Mouse (Mus musculus) gastrocnemius, postnatal 36 days (tissue): Measurements from ENCODE around the gene Taar7e. TPM values are rescaled to one million over a fixed set of nuclear protein-coding genes. Genes with fewer than 3 reads are reported as not detected.
"Not testable (repeated sequence)": the region's sequence is repeated elsewhere in the genome, so short reads cannot be mapped to it uniquely, and the experiment has no call there.

Source experiments
- DNase-seq, 2 experiments: peaks; one replicate each; pipeline ENCODE4 v3.0.0; 2022
- intact Hi-C: fragments of 180-260 bp; cut with DNase I; formaldehyde crosslinking; loops from one replicate; pipeline ENCODE4 v1.15.1; 2025
- long read RNA-seq, 2 experiments: library from polyadenylated mRNA; stranded (forward); transcript quantifications; one replicate each; pipeline ENCODE4 v2.0.0; 2021
- total RNA-seq, 2 experiments: library from RNA; stranded (reverse); gene quantifications; 2 replicates each; pipeline ENCODE4 v1.2.3; 2021

The Taar7e gene
- not detected for total RNA-seq
- long read RNA-seq, experiment 1, result 0 reads
- long read RNA-seq, experiment 2, result 0 reads

DNA sequence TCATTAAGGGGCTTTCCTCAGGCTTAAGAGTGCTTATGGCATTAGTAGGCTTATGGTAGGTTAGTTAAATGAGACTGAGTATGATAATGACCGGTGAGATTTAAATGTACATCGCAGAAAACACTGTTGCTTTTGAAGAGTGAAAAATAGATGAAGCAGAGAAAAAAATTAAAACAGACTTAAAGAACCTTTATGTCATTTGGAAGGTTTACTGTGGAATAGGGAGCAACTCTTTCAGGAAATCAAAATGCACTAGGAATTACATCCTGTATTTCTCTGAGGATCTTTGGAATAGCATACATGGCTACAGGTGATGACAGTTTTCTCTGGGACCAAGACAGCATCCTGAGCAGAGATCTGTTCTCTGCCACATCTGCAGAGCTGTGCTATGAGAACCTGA is at the start of gene Taar7e:
Taar7e (plus strand) TSS at position 301 of the 400 bp plus-strand sequence.
- DNase-seq, result no peak
- intact Hi-C loops, result no loop called here

GRCm38 (mm10) chr10:23993381-23993780 is 44.0 kb upstream of the Taar7e start, which contains the start of gene Taar7a:
Taar7a (minus strand) TSS chr10:23993481.
- no peak for DNase-seq
- intact Hi-C loops, result no loop called here

DNA sequence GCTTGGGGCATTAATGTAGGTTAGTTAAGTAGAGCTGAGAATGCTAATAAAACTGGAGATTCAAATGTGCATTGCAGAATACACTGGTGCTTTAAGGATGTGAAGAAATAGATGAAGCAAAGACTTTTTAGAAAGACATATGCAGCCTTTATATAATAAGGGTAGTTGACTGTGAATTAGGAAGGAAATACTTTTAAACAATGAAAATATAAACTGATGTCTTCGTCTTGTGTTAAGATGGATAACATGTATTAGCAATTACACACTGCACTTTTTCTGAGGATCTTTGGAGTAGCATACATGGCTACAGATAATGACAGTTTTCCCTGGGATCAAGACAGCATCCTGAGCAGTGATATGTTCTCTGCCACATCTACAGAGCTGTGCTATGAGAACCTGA is 37.8 kb upstream of the Taar7e start, which contains the start of gene Taar7b:
Taar7b (plus strand) TSS at position 301 of the 400 bp plus-strand sequence.
- intact Hi-C loops, result no loop called here
- no peak for DNase-seq

DNA sequence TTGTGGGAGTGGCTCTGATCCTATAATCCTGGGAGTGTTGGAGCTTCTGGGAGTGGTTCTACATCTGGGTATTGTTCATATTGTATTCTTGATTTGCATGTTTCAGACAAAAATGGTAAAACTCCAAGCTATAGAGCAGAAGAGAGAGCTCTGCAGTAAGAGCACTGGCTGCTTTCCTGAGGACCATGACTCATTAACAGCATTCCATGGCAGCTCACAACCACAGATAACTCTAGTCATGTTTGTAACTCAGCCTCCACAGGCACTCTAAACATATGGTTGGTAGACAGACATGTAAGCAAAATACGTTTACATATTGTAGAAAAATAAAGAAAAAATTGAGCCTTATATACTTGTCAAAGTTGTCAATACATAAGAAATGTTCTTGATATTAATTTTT is 31.0 kb upstream of the Taar7e start:
- intact Hi-C loops, result no loop called here
- DNase-seq, result no peak

DNA sequence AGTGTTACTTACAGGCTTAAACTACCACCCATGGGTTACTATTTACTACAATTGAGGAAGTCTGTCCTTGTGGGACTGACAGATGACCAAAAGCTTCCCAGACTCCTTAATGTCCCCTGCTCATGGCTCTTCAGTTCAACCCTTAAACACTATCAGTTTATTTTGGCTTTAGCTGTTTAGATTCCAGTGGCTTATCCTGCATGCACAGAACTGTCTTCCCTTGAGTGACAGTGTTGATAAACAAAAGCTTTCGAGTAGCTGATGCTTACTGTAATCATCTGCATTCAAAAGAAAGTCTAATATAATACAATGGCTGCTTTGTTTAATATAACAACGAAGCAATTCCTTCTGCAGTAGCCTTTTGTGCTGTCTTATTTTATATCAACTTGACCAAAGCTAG is 30.4 kb upstream of the Taar7e start:
- no peak for DNase-seq
- intact Hi-C loops, result no loop called here

DNA sequence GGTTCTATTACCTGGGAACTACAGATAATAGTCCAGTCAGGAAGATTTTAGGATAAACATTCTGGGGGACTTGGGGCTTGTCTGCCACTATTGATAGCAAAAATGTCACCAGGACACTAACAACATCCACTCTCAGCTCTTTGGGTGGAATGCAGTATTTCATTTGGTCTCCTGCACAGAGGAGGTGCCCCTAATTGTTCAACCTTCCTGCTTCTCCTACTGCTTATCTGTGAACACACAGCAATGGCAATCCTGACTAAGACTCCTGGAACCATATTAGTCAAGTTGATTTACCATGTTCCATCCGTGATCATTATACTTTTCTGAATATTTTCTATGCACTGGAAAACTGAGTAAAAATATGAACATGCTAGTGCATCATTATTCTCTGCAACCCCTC is 29.3 kb upstream of the Taar7e start:
- DNase-seq, result no peak
- intact Hi-C loops, result no loop called here

- intact Hi-C loops, result no loop called here
- no peak for DNase-seq
Measured at GRCm38 (mm10) chr10:24026922-24027321, 10.5 kb upstream of the Taar7e start, which contains the start of gene Taar7d. Taar7d (plus strand) TSS chr10:24027222.

- intact Hi-C loops, result no loop called here
- DNase-seq, result no peak
Measured at GRCm38 (mm10) chr10:24031347-24031746, 6.1 kb upstream of the Taar7e start.

DNA sequence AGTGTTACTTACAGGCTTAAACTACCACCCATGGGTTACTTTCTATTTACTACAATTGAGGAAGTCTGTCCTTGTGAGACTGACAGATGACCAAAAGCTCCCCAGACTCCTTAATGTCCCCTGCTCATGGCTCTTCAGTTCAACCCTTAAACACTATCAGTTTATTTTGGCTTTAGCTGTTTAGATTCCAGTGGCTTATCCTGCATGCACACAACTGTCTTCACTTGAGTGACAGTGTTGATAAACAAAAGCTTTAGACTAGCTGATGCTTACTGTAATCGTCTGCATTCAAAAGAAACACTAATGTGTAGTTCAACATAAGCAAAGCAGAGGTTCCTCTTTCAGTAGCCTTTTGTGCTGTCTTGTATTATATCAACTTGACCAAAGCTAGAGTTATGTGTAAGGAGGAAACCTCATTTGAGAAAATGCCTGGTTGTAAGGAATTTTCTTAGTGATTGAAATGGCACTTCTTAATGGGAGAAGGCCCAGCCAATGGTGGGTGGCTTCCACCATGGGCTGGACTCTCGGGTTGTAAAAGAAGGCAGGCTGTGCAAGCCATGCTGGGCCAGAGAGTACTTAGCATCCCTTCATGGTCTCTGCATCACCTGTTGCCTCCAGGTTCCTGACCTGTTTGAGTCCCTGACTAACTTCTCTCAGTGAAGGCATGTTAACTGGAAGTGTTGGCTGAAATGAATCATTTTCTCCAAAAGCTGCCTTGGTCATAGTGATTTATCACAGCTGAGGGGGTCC is 2.9 kb downstream of the Taar7e start:
- no peak for DNase-seq
- intact Hi-C loops, result no loop called here

DNA sequence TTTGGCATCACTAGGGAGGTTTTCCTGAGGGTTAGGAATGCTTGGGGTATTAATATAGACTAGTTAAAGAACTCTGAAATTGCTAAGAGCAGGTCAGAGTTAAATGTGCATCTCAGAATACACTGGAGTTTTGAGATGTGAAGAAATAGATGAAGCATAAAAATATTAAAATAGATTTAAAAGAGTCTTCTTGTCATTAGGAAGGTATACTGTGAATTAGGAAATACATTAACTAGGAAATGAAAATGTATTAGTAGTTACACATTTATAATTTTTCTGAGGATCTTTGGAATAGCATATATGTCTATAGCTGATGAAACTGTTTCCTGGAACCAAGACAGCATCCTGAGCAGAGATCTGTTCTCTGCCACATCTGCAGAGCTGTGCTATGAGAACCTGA is 11.8 kb downstream of the Taar7e start, which contains the start of gene Taar7f:
Taar7f (plus strand) TSS at position 301 of the 400 bp plus-strand sequence.
- intact Hi-C loops, result no loop called here
- DNase-seq, result no peak

GRCm38 (mm10) chr10:24052039-24052438 is 14.6 kb downstream of the Taar7e start:
- DNase-seq, result no peak
- intact Hi-C loops, result no loop called here

DNA sequence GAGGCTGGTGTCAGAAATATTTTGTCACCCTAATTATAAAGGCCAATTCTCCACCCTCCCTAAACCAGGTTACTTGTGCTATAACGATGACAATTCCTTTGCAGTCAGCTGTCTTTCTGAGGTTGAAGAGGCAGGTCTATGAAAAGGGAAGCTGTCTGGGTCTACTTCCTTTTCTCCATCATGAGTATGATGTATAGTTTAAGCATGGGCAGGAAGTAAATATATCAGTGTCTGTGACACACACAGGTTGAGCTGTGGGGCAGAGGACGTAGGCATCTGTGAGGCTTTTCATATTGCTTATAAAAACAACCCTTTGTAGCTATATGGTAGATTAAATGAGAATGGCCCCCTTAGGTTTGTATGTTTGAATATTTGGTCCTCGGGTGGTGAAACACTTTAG is 21.6 kb downstream of the Taar7e start:
- intact Hi-C loops, result no loop called here
- no peak for DNase-seq

- DNase-seq, intact Hi-C loops: not testable (repeated sequence)
Measured at GRCm38 (mm10) chr10:24074751-24075150, 37.3 kb downstream of the Taar7e start.

DNA sequence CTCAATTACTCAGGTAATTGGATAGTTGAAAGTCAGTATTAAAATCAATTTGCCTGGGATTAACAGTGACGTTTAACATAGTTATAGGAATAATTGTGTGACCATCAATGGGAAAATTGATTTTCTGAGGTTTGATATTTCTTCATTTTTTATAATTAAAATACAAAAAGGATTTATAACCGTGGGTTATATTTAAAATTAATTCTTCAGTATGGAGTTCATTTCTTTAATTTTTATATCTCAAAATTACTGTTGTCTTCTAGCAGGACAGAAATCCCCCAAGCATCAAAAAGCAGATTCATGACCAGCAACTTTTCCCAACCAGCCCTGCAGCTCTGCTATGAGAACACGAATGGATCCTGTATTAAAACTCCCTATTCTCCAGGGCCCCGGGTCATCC is 38.8 kb downstream of the Taar7e start, which contains the start of gene Taar8a:
Taar8a (plus strand) TSS at position 301 of the 400 bp plus-strand sequence.
- intact Hi-C loops, DNase-seq: not testable (repeated sequence)

- DNase-seq, result no peak
- intact Hi-C loops, result loop anchor here (10.0 kb wide), 1 partner anchor 105 kb away; the partner anchor contains the start of gene Taar5
Measured at GRCm38 (mm10) chr10:24080166-24080565, 42.8 kb downstream of the Taar7e start.

- intact Hi-C loops, result loop anchor here (10.0 kb wide), 1 partner anchor 111 kb away; the partner anchor contains the start of gene Taar5
- DNase-seq, result no peak
Measured at GRCm38 (mm10) chr10:24085936-24086335, 48.5 kb downstream of the Taar7e start.

GRCm38 (mm10) chr10:24086555-24086954 is 49.1 kb downstream of the Taar7e start:
- no peak for DNase-seq
- intact Hi-C loops, result loop anchor here (10.0 kb wide), 1 partner anchor 112 kb away; the partner anchor contains the start of gene Taar5

GRCm38 (mm10) chr10:24087168-24087567 is 49.8 kb downstream of the Taar7e start:
- DNase-seq, result no peak
- intact Hi-C loops, result loop anchor here (10.0 kb wide), 1 partner anchor 112 kb away; the partner anchor contains the start of gene Taar5
